Mouse (Mus musculus) layer of hippocampus, postnatal 25 days (tissue): Measurements from ENCODE around the gene Tpt1. TPM values are rescaled to one million over a fixed set of nuclear protein-coding genes. Genes with fewer than 3 reads are reported as not detected.
"Not testable (repeated sequence)": the region's sequence is repeated elsewhere in the genome, so short reads cannot be mapped to it uniquely, and the experiment has no call there.

Experiments
- DNase-seq, 2 experiments: peaks; one replicate each; pipeline ENCODE4 v3.0.0; 2022; ENCODE audit warnings: mixed read lengths in 2 of 2, low spot score in 1 of 2; ENCODE audit errors: extremely low spot score in 1 of 2
- total RNA-seq, 2 experiments: library from RNA; stranded (reverse); gene quantifications; 2 replicates each; pipeline ENCODE4 v1.2.3; 2021

Tpt1 gene
- total RNA-seq, 2 experiments from 2014 or later, result 935 to 1,046 TPM

DNA sequence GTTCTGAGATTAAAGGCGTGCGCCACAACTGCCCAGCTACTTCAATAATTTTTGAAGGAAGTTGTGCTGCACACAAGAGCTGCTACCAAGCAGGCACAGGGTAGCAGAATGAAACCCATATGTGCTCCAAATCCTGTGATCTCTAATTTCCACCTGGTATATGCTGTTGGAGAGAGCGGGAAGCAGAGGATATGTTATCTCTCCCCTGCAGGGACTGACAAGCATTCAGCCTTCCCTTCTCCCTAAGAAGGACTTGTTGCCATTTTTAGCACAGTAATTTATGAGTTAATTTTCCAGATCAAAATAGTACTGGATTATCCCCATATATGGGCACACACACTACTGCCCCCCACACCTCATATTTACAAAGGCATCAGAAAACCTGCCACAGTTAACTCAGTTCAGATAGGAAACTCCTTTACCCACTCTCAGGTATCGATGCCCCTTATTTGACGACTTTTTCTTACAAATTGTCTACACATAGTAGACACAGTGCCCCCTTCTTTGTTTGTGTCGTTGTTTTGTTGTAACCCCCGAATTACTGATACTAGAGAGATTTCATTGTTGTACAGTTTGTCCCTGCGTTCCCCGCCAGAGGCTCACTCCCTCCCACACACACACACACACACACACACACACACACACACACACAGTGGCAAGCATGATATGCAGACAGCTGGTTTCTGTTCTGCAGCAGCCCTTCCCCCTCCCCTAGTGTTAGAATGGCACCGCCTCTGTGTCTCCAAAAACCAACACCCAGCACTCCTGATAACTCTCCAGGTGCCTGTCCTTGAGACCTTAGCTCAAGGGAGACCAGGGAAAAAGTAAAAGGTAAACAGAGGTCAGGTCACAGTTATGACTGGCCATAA lies 7.6 kb upstream of the Tpt1 start:
- DNase-seq, result no peak

- DNase-seq, result not testable (repeated sequence)
Observed at GRCm38 (mm10) chr14:75841758-75842157, 3.1 kb upstream of the Tpt1 start.

DNA sequence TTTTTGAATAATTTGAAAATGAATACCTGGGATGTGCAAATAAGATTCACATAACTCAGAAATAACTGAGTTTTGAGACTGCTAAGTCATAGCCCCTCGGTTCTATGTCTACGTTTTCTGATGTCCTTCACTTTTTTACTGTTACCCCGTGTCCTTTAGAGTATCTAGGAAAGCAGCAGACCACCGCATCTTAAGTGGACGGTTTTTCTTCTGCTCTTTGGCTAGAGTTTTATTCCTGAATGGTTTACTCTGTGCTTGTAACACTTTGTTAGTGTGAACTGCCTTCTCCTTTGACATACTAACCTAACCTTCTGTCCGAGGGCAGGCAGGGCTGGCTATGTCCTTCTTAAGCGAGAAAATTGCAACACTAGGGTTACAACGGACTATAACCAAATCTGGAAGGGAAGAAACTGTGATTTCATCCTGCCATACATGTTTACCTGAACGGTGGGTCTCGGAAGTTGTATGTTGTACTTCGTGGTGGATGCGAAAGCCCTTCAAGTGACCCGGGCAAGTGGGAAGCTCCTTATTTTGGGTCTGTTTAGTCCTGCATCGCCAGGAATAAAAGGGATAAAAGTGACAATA lies 690 bp upstream of the Tpt1 start:
- DNase-seq, result no peak

DNA sequence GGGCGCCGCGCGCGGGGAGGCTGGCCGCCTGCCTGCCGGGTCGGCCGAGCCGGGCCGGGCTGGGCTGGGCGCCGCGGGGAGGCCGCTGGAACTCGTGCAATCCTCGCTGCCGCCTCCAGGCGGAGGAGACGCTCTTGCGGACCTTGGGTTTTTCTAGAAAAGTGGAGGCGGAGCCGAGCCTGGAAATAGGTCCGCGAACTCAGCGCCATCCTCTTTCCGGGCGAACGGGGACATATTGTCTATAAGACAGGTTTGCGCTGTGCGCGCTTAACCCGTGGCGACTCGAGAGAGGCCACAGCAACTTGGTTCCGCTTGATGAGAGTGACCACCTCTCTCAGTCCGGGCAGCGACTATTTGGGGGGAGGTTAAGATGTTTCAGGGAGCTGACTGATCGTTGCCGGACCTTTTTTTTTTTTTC lies 814 bp downstream of the Tpt1 start:
- DNase-seq, result peak; percentile 73 to 87

DNA sequence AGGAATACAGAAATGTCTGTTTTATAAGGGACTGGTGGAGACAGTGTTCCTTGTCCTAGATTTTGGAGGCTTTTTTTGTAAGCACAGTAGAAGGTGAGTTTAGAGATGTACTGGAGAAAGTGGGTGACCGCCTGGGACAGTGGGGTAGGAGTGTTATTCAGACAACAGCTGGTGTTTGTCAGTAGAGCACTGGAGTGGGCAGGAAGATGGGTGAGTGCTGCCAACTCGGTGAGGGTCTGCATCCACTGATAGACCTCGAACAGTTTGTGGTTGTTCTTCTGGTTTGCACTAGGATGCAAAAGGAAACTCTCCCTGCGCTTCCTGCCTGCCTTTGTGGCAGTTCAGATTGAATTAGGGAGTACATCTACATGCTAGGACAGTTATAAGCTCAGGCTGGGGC lies 2.8 kb downstream of the Tpt1 start:
- DNase-seq, result no peak

DNA sequence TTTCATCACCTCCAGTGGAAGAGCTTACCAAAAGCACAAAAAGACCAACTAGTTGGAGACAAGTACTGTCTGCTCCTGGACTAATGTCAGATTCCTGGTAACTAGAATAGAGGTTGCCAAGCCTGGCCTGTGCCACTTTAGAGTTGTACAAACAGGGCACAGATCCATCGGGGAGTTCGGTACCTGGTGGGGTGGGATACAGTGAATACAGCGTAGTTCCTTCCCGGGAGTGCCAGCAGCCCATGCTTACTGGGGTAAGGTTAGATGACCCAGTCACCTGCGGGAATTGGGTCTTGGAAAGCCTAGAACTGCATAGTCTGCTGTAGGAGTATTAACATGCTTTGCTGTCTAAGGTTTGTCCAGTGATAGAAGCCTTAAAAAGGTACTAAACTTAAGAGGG lies 3.6 kb downstream of the Tpt1 start:
- DNase-seq, result no peak

- DNase-seq, result no peak
Observed at GRCm38 (mm10) chr14:75849236-75849635, 4.3 kb downstream of the Tpt1 start.

- no peak for DNase-seq
Observed at GRCm38 (mm10) chr14:75849842-75850568, 5.1 kb downstream of the Tpt1 start.

DNA sequence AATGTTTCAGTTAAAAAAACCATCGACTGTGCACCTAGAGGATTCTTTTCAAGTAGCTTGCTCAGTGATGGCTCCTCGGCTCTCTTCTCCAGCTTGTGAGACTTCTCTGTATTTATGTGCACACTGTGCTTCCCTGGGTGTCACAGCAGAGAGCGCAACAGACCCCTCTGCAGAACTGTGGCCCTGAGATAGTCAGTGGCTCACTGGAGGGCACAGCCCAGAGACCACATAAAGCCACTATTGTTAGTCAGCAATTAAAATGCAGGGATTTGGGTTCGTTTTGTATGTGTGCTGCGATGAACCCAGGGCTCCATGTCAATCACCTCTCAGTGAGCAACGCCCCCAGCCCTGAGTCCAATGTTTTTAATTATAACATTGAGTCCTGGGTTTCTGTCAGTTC lies 5.9 kb downstream of the Tpt1 start:
- DNase-seq, result no peak

- DNase-seq, result no peak
Observed at GRCm38 (mm10) chr14:75852016-75852415, 7.1 kb downstream of the Tpt1 start.

- no peak for DNase-seq
Observed at GRCm38 (mm10) chr14:75855263-75855992, 10.5 kb downstream of the Tpt1 start.

DNA sequence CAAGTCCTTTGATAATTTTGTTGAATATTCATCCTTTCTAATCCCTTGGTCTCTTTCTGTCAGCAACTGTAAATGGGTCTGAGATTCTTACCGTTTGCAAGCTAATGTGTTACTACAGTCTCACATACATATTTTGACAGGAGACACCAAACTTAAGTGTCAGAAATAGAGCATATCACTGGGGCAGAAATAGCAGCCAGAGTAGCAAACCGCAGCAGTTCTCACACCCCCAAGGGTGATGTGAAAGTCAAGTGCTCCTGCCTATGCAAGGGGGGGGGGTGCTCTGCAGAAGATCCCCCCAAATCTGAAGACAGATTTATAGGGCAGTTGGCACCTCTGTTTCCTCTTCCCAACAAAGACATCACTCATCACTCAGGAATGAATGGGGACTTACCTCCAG lies 13.3 kb downstream of the Tpt1 start:
- DNase-seq, result no peak

DNA sequence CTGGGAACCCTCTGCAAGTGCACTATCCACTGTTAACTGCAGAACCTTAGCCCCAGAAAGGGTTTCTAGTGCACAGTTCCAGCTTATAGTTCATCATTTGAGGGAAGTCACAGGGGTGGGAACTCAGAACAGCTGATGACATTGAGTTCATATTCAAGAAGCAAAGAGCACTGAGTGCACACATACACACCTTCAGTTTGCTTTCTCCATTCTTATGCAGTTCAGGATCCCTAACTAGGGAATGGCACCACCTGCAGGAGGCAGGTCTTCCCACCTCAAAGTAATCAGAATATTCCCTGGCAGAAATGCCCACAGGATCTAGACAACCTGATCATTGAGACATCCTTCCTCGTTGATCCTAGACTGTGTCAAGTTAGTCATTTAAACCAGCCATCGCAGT lies 14.7 kb downstream of the Tpt1 start:
- DNase-seq, result no peak

DNA sequence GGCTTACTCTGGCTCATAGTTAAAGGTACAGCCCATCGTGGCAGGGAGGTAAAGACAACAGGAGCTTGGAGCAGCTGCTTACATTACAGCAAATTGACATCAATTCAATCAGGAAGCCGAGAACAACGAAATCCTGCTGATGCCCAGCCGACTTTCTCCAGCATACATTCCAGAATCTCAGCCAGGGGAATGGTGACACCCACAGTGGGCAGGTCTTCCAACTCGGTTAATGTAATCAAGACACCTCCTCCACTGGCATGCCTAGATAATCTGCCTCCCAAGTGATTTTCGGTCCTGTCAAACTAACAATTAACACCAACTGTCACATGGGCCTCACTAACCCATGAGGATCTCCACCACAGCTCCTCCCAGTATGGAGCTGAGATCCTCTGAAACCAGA lies 17.8 kb downstream of the Tpt1 start:
- no peak for DNase-seq

DNA sequence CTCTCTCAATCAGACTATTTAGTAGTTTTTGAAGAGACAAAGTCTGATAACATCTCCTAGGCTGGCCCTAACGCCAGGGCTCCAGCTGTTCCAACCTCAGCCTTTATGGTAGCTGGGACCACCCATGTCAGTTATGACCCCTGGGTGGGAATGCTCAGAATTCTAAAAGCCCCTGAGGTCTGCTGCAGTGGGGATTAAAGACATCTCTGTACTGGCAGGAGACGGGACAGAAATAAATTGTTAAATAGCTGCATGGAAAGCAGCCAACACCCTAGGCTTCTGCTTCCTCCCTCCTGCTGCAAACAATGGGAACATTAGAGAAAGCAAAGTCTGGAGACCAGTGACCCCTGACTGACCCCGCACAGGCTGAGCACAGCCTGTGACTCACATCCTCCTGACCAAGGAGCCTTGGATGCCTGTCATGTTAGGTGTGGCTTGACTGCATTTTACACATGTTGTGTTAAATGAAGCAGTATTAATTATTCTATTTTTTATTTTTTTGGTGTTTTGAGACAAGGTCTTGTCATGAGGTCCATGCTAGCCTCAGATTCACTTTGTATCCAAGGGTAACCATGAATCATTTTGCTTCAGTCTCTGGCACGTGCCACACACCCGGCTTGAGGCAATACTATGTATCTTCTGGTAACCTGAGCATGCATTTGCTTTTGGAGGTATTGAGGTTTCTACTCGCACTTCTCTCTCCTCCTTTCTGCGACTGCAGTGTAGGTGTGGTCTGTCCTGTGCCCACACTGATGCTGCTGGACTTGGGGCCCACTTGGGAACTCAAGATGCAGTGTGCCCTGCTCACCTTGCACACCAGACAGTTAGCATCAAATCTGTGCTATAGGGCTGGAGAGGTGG lies 18.9 kb downstream of the Tpt1 start:
- DNase-seq, result no peak

DNA sequence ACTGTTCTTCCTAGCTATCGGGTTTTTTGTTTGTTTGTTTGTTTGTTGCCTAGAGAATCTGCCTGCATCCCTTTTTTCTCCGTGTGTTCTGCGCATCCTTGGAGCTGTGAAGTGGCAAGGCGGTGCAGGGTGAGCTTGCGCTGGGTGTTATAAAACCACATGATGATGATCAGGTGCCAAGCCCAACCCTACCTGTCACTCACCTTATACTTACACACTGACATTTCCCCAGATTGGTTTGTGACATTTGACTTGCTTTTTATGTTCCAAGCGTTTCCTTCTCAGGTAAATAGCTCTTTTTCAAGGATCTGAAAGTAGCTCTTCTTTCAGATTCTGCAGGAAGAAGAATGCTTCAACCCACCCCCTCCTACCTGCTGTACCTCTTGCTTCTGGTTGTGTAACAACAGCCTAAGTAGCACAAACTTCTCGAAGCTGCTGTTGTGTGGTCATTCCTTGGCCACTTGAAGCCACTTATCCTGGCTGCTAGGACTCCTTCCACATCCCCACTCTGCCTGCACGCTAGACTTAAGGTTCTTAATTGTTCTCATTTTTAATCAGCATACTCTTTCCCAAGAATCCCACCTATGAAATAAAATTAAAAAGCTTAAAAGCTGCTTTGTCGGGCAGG lies 21.9 kb downstream of the Tpt1 start:
- DNase-seq, result no peak

- not testable (repeated sequence) for DNase-seq
Observed at GRCm38 (mm10) chr14:75868028-75868427, 23.1 kb downstream of the Tpt1 start.

GRCm38 (mm10) chr14:75869769-75870363 lies 25.0 kb downstream of the Tpt1 start:
- no peak for DNase-seq

- DNase-seq, result no peak
Observed at GRCm38 (mm10) chr14:75870631-75871030, 25.7 kb downstream of the Tpt1 start.
